Mouse (Mus musculus) layer of hippocampus, postnatal 10 days (tissue): Measurements from ENCODE around the gene Prkra. TPM values are rescaled to one million over a fixed set of nuclear protein-coding genes. Genes with fewer than 3 reads are reported as not detected.

Source experiments
- DNase-seq, 2 experiments: peaks; one replicate each; pipeline ENCODE4 v3.0.0; 2021; ENCODE audit warnings: low spot score in 2 of 2
- total RNA-seq, 2 experiments: library from RNA; stranded (reverse); gene quantifications; 2 replicates each; pipeline ENCODE4 v1.2.3; 2021

Gene Prkra
- total RNA-seq, 2 experiments from 2014 or later: 24.6 to 25.7 TPM

DNA sequence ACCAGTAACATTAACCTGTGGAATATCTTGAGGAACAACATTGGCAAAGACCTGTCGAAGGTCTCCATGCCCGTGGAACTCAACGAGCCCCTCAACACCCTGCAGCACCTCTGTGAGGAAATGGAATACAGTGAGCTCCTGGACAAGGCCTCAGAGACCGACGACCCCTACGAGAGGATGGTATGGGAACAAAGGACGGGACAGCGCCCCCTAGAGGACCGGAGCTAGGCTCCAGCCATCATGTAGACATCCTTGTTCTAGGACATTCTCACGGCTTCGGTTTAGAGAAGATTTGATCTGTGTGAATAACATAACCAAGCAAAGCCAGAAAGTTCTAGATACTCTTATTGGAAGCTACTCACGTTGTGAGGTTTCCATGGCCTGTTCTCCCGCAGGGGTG lies 62.7 kb downstream of the Prkra start:
- no peak for DNase-seq

Other genes with a start within 250 kb of the Prkra start
- 10 to 100 TPM; 53.1 to 57.8 TPM for gene Osbpl6, start 241.5 kb downstream of the Prkra start, total RNA-seq
- under 1 TPM; 0.85 to 0.98 TPM for gene Pjvk, start 461 bp upstream of the Prkra start, total RNA-seq
- gene Fkbp7, start 25.1 kb upstream of the Prkra start, total RNA-seq: 1 to 10 TPM; 4.7 to 5.8 TPM
- 10 to 100 TPM; 25.5 to 28.2 TPM for gene Plekha3, start 27.3 kb upstream of the Prkra start, total RNA-seq